Mouse (Mus musculus): Measurements from ENCODE around the gene Unc13a.
A peak's percentile ranks its signal among the peaks of the same experiment; 100 is the strongest.
"Not testable (repeated sequence)": the region's sequence is repeated elsewhere in the genome, so short reads cannot be mapped to it uniquely, and the experiment has no call there.

The Unc13a gene

GRCm38 (mm10) chr8:71671549-71671965 is at the start of gene Unc13a:
TSS of gene Unc13a (minus strand) at chr8:71671757.
- peak; percentile 93 for DNase-seq (ENCODE audit: low read depth, low spot score)

GRCm38 (mm10) chr8:71719928-71720457 is 48.4 kb upstream of the Unc13a start:
- DNase-seq (ENCODE audit: low read depth, low spot score), result peak; percentile 89

GRCm38 (mm10) chr8:71719218-71719617 is 47.7 kb upstream of the Unc13a start:
- DNase-seq (ENCODE audit: low read depth, low spot score), result no peak

GRCm38 (mm10) chr8:71718252-71718651 is 46.7 kb upstream of the Unc13a start:
- no peak for DNase-seq (ENCODE audit: low read depth, low spot score)

- DNase-seq (ENCODE audit: low read depth, low spot score), result no peak
Observed at GRCm38 (mm10) chr8:71717096-71717495, 45.5 kb upstream of the Unc13a start.

GRCm38 (mm10) chr8:71716561-71717053 is 45.0 kb upstream of the Unc13a start:
- no peak for DNase-seq (ENCODE audit: low read depth, low spot score)

GRCm38 (mm10) chr8:71715531-71715930 is 44.0 kb upstream of the Unc13a start:
- no peak for DNase-seq (ENCODE audit: low read depth, low spot score)

- no peak for DNase-seq (ENCODE audit: low read depth, low spot score)
Observed at GRCm38 (mm10) chr8:71711574-71711973, 40.0 kb upstream of the Unc13a start.

- peak; percentile 83 for DNase-seq (ENCODE audit: low read depth, low spot score)
Observed at GRCm38 (mm10) chr8:71709800-71710446, 38.4 kb upstream of the Unc13a start.

- no peak for DNase-seq (ENCODE audit: low read depth, low spot score)
Observed at GRCm38 (mm10) chr8:71709134-71709799, 37.7 kb upstream of the Unc13a start.

- DNase-seq (ENCODE audit: low read depth, low spot score), result peak; percentile 64
Observed at GRCm38 (mm10) chr8:71707874-71708273, 36.3 kb upstream of the Unc13a start.

GRCm38 (mm10) chr8:71703400-71703799 is 31.8 kb upstream of the Unc13a start:
- not testable (repeated sequence) for DNase-seq (ENCODE audit: low read depth, low spot score)

GRCm38 (mm10) chr8:71702923-71703322 is 31.4 kb upstream of the Unc13a start:
- DNase-seq (ENCODE audit: low read depth, low spot score), result no peak

GRCm38 (mm10) chr8:71702087-71702432 is 30.5 kb upstream of the Unc13a start:
- DNase-seq (ENCODE audit: low read depth, low spot score), result no peak

GRCm38 (mm10) chr8:71701414-71702086 is 30.0 kb upstream of the Unc13a start, which contains the start of gene B3gnt3:
TSS of gene B3gnt3 (minus strand) at chr8:71701789.
- no peak for DNase-seq (ENCODE audit: low read depth, low spot score)

- no peak for DNase-seq (ENCODE audit: low read depth, low spot score)
Observed at GRCm38 (mm10) chr8:71700493-71701269, 29.1 kb upstream of the Unc13a start.

- DNase-seq (ENCODE audit: low read depth, low spot score), result not testable (repeated sequence)
Observed at GRCm38 (mm10) chr8:71695456-71695855, 23.9 kb upstream of the Unc13a start.

- DNase-seq (ENCODE audit: low read depth, low spot score), result no peak
Observed at GRCm38 (mm10) chr8:71693166-71694041, 21.8 kb upstream of the Unc13a start.

GRCm38 (mm10) chr8:71692509-71692908 is 21.0 kb upstream of the Unc13a start:
- no peak for DNase-seq (ENCODE audit: low read depth, low spot score)

- no peak for DNase-seq (ENCODE audit: low read depth, low spot score)
Observed at GRCm38 (mm10) chr8:71689028-71689427, 17.5 kb upstream of the Unc13a start, which contains the start of gene Insl3. TSS of gene Insl3 (plus strand) at chr8:71689214.
